Mouse (Mus musculus): ENCODE results near the gene Lamp5.

Lamp5 gene

GRCm38 (mm10) chr2:136051688-136052289 is at the start of gene Lamp5:
Gene Lamp5, plus strand, starts transcription at chr2:136052239.
- no peak for DNase-seq (ENCODE audit: low spot score)

GRCm38 (mm10) chr2:136003836-136004235 is 48.2 kb upstream of the Lamp5 start:
- DNase-seq (ENCODE audit: low spot score), result no peak

- no peak for DNase-seq (ENCODE audit: low spot score)
Measured at GRCm38 (mm10) chr2:136006280-136006679, 45.8 kb upstream of the Lamp5 start.

GRCm38 (mm10) chr2:136012759-136013158 is 39.3 kb upstream of the Lamp5 start:
- no peak for DNase-seq (ENCODE audit: low spot score)

GRCm38 (mm10) chr2:136048464-136048863 is 3.6 kb upstream of the Lamp5 start:
- no peak for DNase-seq (ENCODE audit: low spot score)

- DNase-seq (ENCODE audit: low spot score), result no peak
Measured at GRCm38 (mm10) chr2:136050793-136051615, 1.0 kb upstream of the Lamp5 start.

- no peak for DNase-seq (ENCODE audit: low spot score)
Measured at GRCm38 (mm10) chr2:136057861-136058331, 5.9 kb downstream of the Lamp5 start.

GRCm38 (mm10) chr2:136058398-136058797 is 6.4 kb downstream of the Lamp5 start:
- no peak for DNase-seq (ENCODE audit: low spot score)

- no peak for DNase-seq (ENCODE audit: low spot score)
Measured at GRCm38 (mm10) chr2:136059029-136059669, 7.1 kb downstream of the Lamp5 start.

GRCm38 (mm10) chr2:136064356-136064755 is 12.3 kb downstream of the Lamp5 start:
- no peak for DNase-seq (ENCODE audit: low spot score)

- DNase-seq (ENCODE audit: low spot score), result no peak
Measured at GRCm38 (mm10) chr2:136095978-136096377, 43.9 kb downstream of the Lamp5 start.

GRCm38 (mm10) chr2:136097143-136097542 is 45.1 kb downstream of the Lamp5 start:
- no peak for DNase-seq (ENCODE audit: low spot score)

GRCm38 (mm10) chr2:136107597-136107996 is 55.6 kb downstream of the Lamp5 start:
- no peak for DNase-seq (ENCODE audit: low spot score)

- DNase-seq (ENCODE audit: low spot score), result no peak
Measured at GRCm38 (mm10) chr2:136108124-136109037, 56.3 kb downstream of the Lamp5 start.

- DNase-seq (ENCODE audit: low spot score), result no peak
Measured at GRCm38 (mm10) chr2:136109038-136109363, 57.0 kb downstream of the Lamp5 start.

- no peak for DNase-seq (ENCODE audit: low spot score)
Measured at GRCm38 (mm10) chr2:136113374-136113773, 61.3 kb downstream of the Lamp5 start.

- no peak for DNase-seq (ENCODE audit: low spot score)
Measured at GRCm38 (mm10) chr2:136118006-136118405, 66.0 kb downstream of the Lamp5 start.
